Mouse (Mus musculus): Measurements from ENCODE around the gene Muc13. TPM values are rescaled to one million over a fixed set of nuclear protein-coding genes. Genes with fewer than 3 reads are reported as not detected.

Gene Muc13
- polyA plus RNA-seq, 1 experiment from 2014 or later = 0.21 TPM

Other genes with a start within 250 kb of the Muc13 start
- gene Heg1, start 109.7 kb upstream of the Muc13 start, polyA plus RNA-seq (2016; fragmentation: Nextera tagmentation; extraction: Ambion mirVana) = 11.1 and 11.6 TPM in 2 replicates
- gene Itgb5, start 35.6 kb downstream of the Muc13 start, polyA plus RNA-seq (2016; fragmentation: Nextera tagmentation; extraction: Ambion mirVana) = 64.3 and 67.1 TPM in 2 replicates
- gene Umps, start 173.0 kb downstream of the Muc13 start, polyA plus RNA-seq (2016; fragmentation: Nextera tagmentation; extraction: Ambion mirVana) = 107 and 119 TPM in 2 replicates

Measured in limb, embryonic 10.5 days (tissue).